Mouse (Mus musculus) gastrocnemius, postnatal 36 days (tissue): ENCODE measurements around the gene Pmch. TPM values are rescaled to one million over a fixed set of nuclear protein-coding genes. Genes with fewer than 3 reads are reported as not detected.

ENCODE experiments used
- DNase-seq, 2 experiments: peaks; one replicate each; pipeline ENCODE4 v3.0.0; 2022
- intact Hi-C: fragments of 180-260 bp; cut with DNase I; formaldehyde crosslinking; loops from one replicate; pipeline ENCODE4 v1.15.1; 2025
- long read RNA-seq, 2 experiments: library from polyadenylated mRNA; stranded (forward); transcript quantifications; one replicate each; pipeline ENCODE4 v2.0.0; 2021
- total RNA-seq, 2 experiments: library from RNA; stranded (reverse); gene quantifications; 2 replicates each; pipeline ENCODE4 v1.2.3; 2021

Gene Pmch
- not detected for total RNA-seq
- long read RNA-seq, experiment 1, result 0 reads
- long read RNA-seq, experiment 2, result 0 reads

GRCm38 (mm10) chr10:88090772-88091171 is at the start of gene Pmch:
TSS of gene Pmch (plus strand) at chr10:88091072.
- no peak for DNase-seq
- intact Hi-C loops, result no loop called here

GRCm38 (mm10) chr10:88044297-88044696 is 46.6 kb upstream of the Pmch start:
- no peak for DNase-seq
- intact Hi-C loops, result no loop called here

DNA sequence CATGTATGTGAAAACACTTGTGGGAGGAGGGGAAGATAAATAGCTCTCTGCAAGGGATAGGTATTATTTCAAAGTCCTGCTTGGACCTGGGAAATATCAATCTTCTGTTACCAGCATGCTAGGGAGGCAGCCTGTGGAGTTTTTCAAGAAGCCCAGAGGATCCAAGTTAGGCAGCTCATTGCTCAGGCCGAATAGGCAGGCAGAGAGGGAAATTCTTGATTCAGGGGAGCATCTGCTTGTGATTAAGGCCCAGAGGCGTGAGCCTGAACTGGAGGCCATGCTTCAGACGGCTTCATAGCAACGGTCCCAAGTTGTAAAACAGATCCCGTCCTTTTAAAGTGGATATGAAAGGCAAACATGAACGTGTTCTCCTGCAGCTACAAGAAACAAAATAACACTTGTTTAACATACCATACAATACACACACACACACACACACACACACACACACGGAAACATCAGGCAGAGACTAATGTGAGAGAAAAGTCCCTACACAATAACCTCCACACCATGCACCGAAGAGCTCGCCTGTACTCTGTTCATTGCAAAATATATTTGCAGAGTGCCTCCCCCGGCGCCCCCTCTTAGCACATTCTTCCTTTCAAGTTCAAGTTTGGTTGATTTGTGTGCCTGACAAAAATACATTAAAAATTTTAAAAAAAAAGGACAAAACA is 44.6 kb upstream of the Pmch start:
- DNase-seq, result peak in 1 of 2 experiments; percentile 29
- intact Hi-C loops, result no loop called here

DNA sequence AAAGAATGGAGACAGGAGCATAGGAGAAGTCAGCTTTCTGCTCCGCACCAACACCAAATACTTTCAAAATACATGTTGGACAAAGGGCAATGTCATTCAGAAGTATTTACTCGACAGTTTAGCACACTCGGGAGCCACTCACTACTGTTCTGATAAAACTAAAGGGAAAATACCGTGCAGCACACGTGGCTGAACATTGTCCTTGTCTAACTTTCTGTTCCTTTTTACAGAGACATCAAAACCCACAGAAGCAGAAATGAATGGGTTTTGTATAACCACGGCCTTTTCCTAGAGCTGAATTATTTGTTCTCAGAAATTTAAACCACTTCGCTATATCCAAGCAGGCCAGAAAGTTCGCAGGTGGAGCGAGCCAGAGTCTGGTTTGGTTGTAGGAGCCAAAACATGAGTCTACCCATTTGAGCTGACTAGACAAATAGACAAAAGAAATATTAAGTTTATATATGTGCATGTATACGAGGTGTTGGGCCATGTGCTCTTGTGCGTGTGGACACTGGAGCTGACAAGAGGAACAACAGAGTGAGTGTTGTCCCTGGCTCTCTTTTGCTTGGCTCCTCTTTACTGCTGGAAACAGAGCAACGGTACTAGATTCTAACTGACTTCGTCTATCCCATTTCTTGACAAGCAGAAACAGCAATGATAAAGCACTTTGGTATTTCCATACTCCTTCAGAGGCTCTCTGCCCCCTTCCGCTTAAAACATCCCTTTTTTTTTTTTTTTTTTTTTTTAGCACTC is 36.5 kb upstream of the Pmch start:
- DNase-seq, result no peak
- intact Hi-C loops, result no loop called here

DNA sequence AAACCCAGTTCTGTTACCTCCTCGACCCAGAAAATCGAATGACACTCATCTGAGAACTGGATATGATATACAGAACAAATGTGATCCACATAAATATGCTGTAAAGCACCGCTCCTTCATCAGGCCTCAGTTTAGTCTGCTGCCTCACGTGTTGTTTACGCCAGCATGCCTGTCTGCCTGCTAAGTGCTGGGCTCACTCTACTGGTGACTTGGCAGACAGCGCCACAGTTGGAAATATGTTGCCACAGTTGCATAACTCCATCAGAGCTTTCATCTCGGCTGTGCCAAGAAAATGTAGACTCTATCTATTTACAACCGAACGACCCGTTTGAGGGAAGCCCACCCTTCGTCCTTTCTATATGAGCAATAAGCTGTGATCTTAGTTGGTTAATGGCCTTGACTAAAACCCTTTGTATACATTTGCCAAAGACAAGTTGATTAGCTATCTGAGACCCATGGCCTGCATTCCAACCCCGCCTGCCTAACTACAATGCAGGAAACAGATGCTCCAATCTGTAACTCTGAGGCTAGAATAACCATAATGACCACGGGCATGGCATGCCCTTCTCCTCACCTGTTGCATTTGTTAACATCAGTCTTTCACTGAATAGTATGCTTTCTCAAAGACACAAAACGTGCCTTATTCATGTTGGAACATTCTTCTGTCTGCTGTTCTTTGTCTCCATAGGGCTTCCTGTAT is 33.8 kb upstream of the Pmch start:
- intact Hi-C loops, result no loop called here
- peak in 1 of 2 experiments; percentile 23 for DNase-seq

DNA sequence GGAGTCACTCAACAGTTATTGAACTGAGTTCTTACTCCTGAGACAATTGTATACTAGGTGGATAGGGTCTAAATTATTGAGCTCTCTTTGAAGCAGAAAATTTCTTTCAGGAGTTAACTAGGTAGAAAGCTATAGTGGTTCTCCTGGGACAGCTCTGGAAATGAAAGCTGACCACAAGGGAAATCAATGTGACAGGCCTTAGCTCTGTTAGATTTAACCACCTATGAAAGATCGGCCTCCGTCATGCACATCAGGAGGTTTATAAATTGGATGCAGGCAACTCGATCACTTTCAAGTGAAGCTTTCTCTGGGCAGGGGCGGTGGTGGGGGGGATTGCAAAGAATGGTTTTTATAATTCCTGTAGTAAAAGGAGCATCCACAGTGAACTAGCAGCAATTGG is 27.4 kb upstream of the Pmch start:
- intact Hi-C loops, result no loop called here

DNA sequence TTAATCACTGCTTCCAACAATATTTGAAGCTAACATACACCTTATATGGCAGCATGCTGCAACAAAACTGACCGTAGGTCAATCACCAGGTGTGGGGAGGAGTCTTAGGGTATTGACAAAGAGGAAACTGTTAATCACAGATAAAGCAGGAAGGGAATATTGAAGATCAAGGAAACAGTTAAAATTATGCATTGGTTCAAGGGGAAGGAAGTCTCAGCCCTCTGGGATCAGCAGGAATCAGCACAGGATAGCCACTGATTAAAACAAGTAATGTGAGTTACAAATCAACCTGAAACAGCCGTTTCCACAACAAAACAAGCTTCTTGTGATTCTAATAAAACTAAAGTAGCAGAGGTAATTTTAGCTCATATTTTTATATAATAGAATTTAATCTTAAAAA is 26.0 kb upstream of the Pmch start:
- DNase-seq, result no peak
- intact Hi-C loops, result no loop called here

More for the DNA sequence above, 27.4 kb upstream of the Pmch start:
- DNase-seq, result no peak

- intact Hi-C loops, result no loop called here
- no peak for DNase-seq
Observed at GRCm38 (mm10) chr10:88067377-88067776, 23.5 kb upstream of the Pmch start.

- no peak for DNase-seq
- intact Hi-C loops, result no loop called here
Observed at GRCm38 (mm10) chr10:88106169-88106568, 15.3 kb downstream of the Pmch start.

DNA sequence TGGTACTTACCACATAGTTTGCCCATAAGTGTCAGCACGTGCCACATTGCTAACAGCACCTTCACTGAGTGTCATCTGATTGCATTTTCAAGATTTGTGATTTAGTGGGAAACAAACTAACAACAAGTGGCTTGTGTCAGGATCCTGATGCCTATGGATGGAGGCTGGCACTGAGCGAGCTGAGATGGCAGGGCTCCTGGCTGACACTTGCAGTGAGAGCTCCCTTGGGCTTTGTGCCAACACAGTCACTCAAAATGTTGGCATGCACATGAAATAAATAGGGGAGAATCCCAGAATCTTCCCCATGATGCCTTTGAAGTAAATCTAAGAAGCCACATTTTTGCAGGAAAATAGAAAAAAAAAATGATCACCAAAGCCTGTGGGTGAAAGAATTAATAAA is 22.4 kb downstream of the Pmch start:
- no peak for DNase-seq
- intact Hi-C loops, result no loop called here

DNA sequence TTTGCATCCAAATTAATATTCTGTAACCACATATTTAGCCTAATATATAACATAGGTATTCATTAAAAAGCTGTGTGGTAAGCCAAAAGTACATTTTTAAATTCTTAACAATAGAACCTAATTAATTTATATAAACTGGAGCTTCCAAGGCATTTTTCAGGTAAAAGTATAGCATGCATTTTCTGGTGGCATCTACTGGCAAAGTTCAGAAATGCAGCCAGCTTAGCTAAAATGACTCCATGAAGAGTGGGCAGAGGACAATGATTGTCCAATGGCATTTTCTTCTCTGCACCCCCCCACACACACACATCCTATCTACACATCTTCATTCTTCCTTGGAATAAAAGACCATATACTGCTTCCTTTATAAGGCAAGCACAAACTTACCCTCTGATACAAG is 28.8 kb downstream of the Pmch start:
- DNase-seq, result no peak
- intact Hi-C loops, result no loop called here

- no peak for DNase-seq
- intact Hi-C loops, result no loop called here
Observed at GRCm38 (mm10) chr10:88135630-88136029, 44.8 kb downstream of the Pmch start.

Other genes with a start within 250 kb of the Pmch start
- gene Igf1, start 232.8 kb upstream of the Pmch start, total RNA-seq, result 10 to 100 TPM; 18.4 to 31.9 TPM
- gene Parpbp, start 55.9 kb downstream of the Pmch start, total RNA-seq, result under 1 TPM; 0.13 to 0.25 TPM
- 1 to 10 TPM; 4.5 TPM for gene Nup37, start 55.9 kb downstream of the Pmch start, total RNA-seq
- gene Washc3, start 110.0 kb downstream of the Pmch start, total RNA-seq, result 10 to 100 TPM; 27.6 to 30.4 TPM